In genomic region chr6:115674316-115674715, GRCm38 (mm10) we compare ENCODE assay signal across 8 mouse cellular contexts. TPM values are rescaled to one million over a fixed set of nuclear protein-coding genes. Genes with fewer than 3 reads are reported as not detected.
A peak's percentile ranks its signal among the peaks of the same experiment; 100 is the strongest.
DNase-seq lines count a peak whose midpoint lies in the region; ATAC-seq lines count a peak whose summit lies in the region.

No protein-coding gene starts in this region.

- no peak overlapping the region for H3K27ac ChIP-seq in kidney, embryonic 14.5 days (ENCODE audit: low read depth, low read length)
- 0 out of 2 replicates have a peak overlapping the region, but pooled peaks have one; percentile 10 for H3K27ac ChIP-seq in brown adipose tissue, adult 24 weeks (replicated peaks; ENCODE audit: low read depth, low read length)
- H3K27ac ChIP-seq in hindbrain, embryonic 13.5 days: peak overlapping the region; percentile 99; the same call in 1 of the 2 replicates
- H3K27ac ChIP-seq in midbrain, embryonic 13.5 days: 0 out of 2 replicates have a peak overlapping the region, but pooled peaks have one; percentile 98

- H3K4me1 ChIP-seq in kidney, embryonic 14.5 days (ENCODE audit: control insufficient read depth, insufficient read depth, low read length): peaks cover 9% of the 10 kb centered on the region
- peaks cover 18% of the 10 kb centered on the region for H3K4me1 ChIP-seq in brown adipose tissue, adult 24 weeks (ENCODE audit: control insufficient read depth, insufficient read depth, insufficient read length, low read length)
- peaks cover 37% of the 10 kb centered on the region for H3K4me1 ChIP-seq in hindbrain, embryonic 13.5 days (replicated peaks)
- peaks cover 44% of the 10 kb centered on the region for H3K4me1 ChIP-seq in midbrain, embryonic 13.5 days (replicated peaks)

- no peaks in the 10 kb centered on the region for H3K27me3 ChIP-seq in kidney, embryonic 14.5 days (ENCODE audit: control insufficient read depth, insufficient read depth, low read length)
- H3K27me3 ChIP-seq in hindbrain, embryonic 13.5 days: no peaks in the 10 kb centered on the region
- H3K27me3 ChIP-seq in midbrain, embryonic 13.5 days: no peaks in the 10 kb centered on the region

- no peaks in the 10 kb centered on the region for H3K9me3 ChIP-seq in kidney, embryonic 14.5 days (ENCODE audit: control insufficient read depth, low read length)
- H3K9me3 ChIP-seq in hindbrain, embryonic 13.5 days: no peaks in the 10 kb centered on the region
- no peaks in the 10 kb centered on the region for H3K9me3 ChIP-seq in midbrain, embryonic 13.5 days

- WGBS in kidney, embryonic 14.5 days: 52% methylated on average over 2 of the region's 2 CpGs
- whole genome bisulfite sequencing in hindbrain, embryonic 13.5 days: 49% methylated on average over 2 of the region's 2 CpGs
- 19% methylated on average over 2 of the region's 2 CpGs for WGBS in midbrain, embryonic 13.5 days

- H3K4me2 ChIP-seq in kidney, embryonic 14.5 days (replicated peaks; ENCODE audit: low read depth, low read length): peak overlapping the region; percentile 87
- peak overlapping the region; percentile 87 for H3K4me2 ChIP-seq in hindbrain, embryonic 13.5 days
- peak overlapping the region; percentile 80 for H3K4me2 ChIP-seq in midbrain, embryonic 13.5 days (replicated peaks)

- peak overlapping the region; percentile 99; the same call in 1 of the 2 replicates for H3K9ac ChIP-seq in kidney, embryonic 14.5 days (ENCODE audit: low read depth, low read length)
- peak overlapping the region; percentile 100 for H3K9ac ChIP-seq in hindbrain, embryonic 13.5 days
- peak overlapping the region; percentile 99 for H3K9ac ChIP-seq in midbrain, embryonic 13.5 days (replicated peaks)

- H3K4me3 ChIP-seq in kidney, embryonic 14.5 days (ENCODE audit: low read length): peak overlapping the region; percentile 100
- peak overlapping the region; percentile 21 for H3K4me3 ChIP-seq in brown adipose tissue, adult 24 weeks (ENCODE audit: insufficient read depth, low read depth, low read length)
- peak overlapping the region; percentile 78 for H3K4me3 ChIP-seq in hindbrain, embryonic 13.5 days
- peak overlapping the region; percentile 96 for H3K4me3 ChIP-seq in midbrain, embryonic 13.5 days (replicated peaks)

- no peaks in the 10 kb centered on the region for H3K36me3 ChIP-seq in kidney, embryonic 14.5 days (ENCODE audit: control insufficient read depth, insufficient read depth, low read length)
- H3K36me3 ChIP-seq in hindbrain, embryonic 13.5 days: no peaks in the 10 kb centered on the region
- H3K36me3 ChIP-seq in midbrain, embryonic 13.5 days: no peaks in the 10 kb centered on the region

- DNase-seq in kidney, postnatal 36 days: no peak
- DNase-seq in spleen, adult 12 weeks (ENCODE audit: low spot score): no peak
- no peak for DNase-seq in right cerebral cortex, postnatal 25 days
- DNase-seq in left cerebral cortex, adult 9 months (ENCODE audit: low spot score in 2 of 2): no peak

- ATAC-seq in kidney, embryonic 14.5 days (ENCODE audit: low FRiP score, low TSS enrichment): no peak
- no peak for ATAC-seq in hindbrain, embryonic 13.5 days (ENCODE audit: low FRiP score)
- ATAC-seq in midbrain, embryonic 13.5 days: no peak

RNA-seq across cellular contexts. Expression of gene Raf1, which starts 2.1 kb away (rescaled TPM):
- polyA plus RNA-seq in kidney, embryonic 14.5 days (2014; fragmentation: Nextera tagmentation; extraction: Ambion mirVana): 85.9 and 125 TPM in 2 replicates
- 70.3 and 114 TPM in 2 replicates for polyA plus RNA-seq in brown adipose tissue, adult 24 weeks (2012; ENCODE audit: insufficient read depth, insufficient read length, missing spikeins)
- 147 and 149 TPM in 2 replicates for polyA plus RNA-seq in hindbrain, embryonic 13.5 days (2015; fragmentation: Nextera tagmentation; extraction: Ambion mirVana)
- polyA plus RNA-seq in midbrain, embryonic 13.5 days (2015; fragmentation: Nextera tagmentation; extraction: Ambion mirVana): 141 and 159 TPM in 2 replicates

Comparison
In these comparisons a context has a peak if more than half of its experiments do, and no peak if none do; other contexts are left out.
1. H3K4me3 ChIP-seq: peak in every context shown above with its lines; median percentile 100 in kidney, embryonic 14.5 days; 96 in midbrain, embryonic 13.5 days; 78 in hindbrain, embryonic 13.5 days; 21 in brown adipose tissue, adult 24 weeks.